Mouse (Mus musculus): ENCODE measurements around the gene Gm13694.

Gm13694 gene

DNA sequence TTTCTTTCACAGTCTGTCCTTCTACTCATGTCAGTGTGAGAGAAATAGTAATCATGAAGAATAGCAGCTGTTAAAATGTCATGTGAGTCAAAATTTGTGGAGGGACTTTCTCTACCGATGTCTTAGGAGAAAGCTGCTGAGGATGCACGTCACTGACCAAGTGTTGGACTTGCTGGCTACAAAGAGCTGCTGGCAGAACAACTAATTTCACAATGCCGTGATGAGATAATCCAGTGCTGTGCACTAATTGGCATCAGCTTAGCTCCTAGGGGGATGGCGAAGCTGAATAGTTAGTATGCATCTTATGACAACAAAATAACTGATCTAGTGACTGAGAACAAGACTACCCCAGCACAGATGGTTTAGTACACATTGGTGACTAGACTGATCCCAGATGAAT lies 46.5 kb downstream of the Gm13694 start:
- no peak for DNase-seq (ENCODE audit: low spot score)

Data from left cerebral cortex, adult 11 months (tissue).